Mouse (Mus musculus): ENCODE measurements at regions not wholly inside any gene's neighbourhood (a gene's known extent, or its start where the extent isn't known, plus 50 kb on each side); places are given as distances from the start of the nearest gene placed in this dataset.

DNA sequence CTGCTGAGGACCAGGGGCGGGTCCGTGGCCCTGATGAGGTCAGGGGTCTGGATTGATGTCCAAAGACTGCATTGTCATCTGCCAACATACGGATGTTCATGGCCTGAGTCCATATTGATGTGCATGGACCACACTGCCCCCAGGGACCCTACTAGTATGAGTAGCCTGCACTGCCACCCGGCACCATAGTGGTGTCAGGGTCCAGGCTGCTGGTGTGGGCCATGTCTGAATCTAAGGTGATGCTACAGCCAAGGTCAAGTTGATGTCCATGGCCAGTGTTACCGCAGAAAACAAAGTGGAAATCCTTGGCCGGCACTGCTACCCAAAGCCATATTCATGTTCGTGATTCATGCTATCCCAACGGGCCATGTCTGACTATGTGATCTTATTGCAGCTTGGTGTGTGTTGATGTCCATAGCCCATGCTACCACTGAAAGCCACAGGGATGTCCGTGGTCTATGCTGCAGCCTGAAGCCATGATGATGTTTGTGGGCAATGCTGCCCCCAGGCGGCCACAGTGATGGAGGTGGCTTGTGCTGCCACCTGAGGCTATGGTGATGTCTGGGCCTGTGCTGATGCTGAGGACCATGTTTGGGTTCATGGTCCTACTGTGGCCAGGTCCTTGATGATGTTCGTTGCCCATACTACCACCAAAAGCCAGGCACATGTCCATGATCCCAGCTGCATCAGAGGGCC, 130.5 kb downstream of the Iqub start:
- Histone ChIP-seq H3K9ac (ENCODE audit: insufficient read depth, low read depth, low read length, poor library complexity, severe bottlenecking) (no peak overlapping the region), H3K27ac (ENCODE audit: insufficient read depth, low read depth, low read length, poor library complexity, severe bottlenecking) (no peak overlapping the region), H3K36me3 (ENCODE audit: control insufficient read depth, insufficient read depth, low read length, poor library complexity, severe bottlenecking) (no peaks in the 10 kb centered on the region), H3K9me3 (ENCODE audit: control insufficient read depth, insufficient read depth, low read depth, low read length) (no peaks in the 10 kb centered on the region), H3K4me3 (ENCODE audit: insufficient read depth in 1 of 2, low read depth in 1 of 2, low read length in 2 of 2, poor library complexity in 1 of 2, severe bottlenecking in 1 of 2) (no peak overlapping the region), H3K4me1 (ENCODE audit: control insufficient read depth in 2 of 2, insufficient read depth in 2 of 2, low read length in 2 of 2, poor library complexity in 1 of 2) (no peaks in the 10 kb centered on the region)
- in situ Hi-C loops (cut with MboI; ENCODE audit: low sequenced_read_pairs in 2 of 2, unreplicated experiment in 2 of 2): no loop called here
- no peak for TF ChIP-seq ZNF384 (IDR thresholded peaks at IDR 0.05; ENCODE audit: low read depth, low read length)
- no peak for TF ChIP-seq CHD2 (IDR thresholded peaks at IDR 0.05; ENCODE audit: low read depth, low read length)
- no peak for TF ChIP-seq ZC3H11A (IDR thresholded peaks at IDR 0.05; ENCODE audit: borderline replicate concordance, low read depth, low read length)
- no peak for TF ChIP-seq HCFC1 (IDR thresholded peaks at IDR 0.05; ENCODE audit: borderline replicate concordance, insufficient read depth, low read length)
- DNase-seq (ENCODE audit: low read depth, low spot score): peak; percentile 17

DNA sequence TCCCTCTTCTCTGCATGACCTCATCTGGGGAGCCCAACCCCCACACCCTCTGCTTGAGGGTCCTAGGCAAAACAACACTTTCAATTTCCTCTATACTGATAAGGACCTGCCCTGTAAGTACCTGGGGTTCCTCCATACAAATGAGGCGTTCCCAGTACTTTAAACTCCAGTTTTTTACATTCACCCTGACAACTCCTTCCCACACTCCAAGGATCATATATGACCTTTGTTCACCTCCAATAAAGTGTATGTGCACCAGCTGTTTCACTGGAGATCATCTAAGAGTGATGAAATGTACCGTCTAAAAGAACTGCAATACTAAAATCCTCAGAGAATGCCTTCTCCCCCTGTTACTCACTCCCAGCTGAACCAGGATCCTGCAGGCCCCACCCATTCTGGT, 135.0 kb downstream of the Iqub start:
- TF ChIP-seq HCFC1 (IDR thresholded peaks at IDR 0.05; ENCODE audit: borderline replicate concordance, insufficient read depth, low read length) (no peak), MAFK (IDR thresholded peaks at IDR 0.05; ENCODE audit: insufficient read depth, low read depth, low read length) (no peak), ZC3H11A (IDR thresholded peaks at IDR 0.05; ENCODE audit: borderline replicate concordance, low read depth, low read length) (no peak), CHD2 (IDR thresholded peaks at IDR 0.05; ENCODE audit: low read depth, low read length) (no peak), ZNF384 (IDR thresholded peaks at IDR 0.05; ENCODE audit: low read depth, low read length) (no peak)

DNA sequence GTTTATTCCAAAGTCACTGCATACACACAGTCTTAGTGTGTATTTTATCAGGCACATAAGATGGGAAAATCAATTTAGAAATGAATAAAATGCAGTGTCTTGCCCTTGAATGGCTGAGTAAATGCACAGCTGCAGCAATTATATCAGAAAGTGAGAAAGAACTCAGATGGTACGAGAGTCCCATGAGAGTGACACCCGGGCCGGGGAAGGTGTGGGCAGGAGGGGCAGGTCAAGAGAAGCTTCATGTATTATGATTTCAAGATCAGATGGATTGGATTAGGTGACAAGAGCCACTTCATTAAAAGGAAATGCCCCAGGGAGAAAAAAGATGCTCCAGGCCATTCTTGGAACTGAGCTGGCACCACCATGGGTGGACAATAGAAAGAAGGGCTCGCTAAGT, 138.1 kb downstream of the Iqub start:
- H3K27ac ChIP-seq (ENCODE audit: insufficient read depth, low read depth, low read length, poor library complexity, severe bottlenecking): no peak overlapping the region

More for the DNA sequence above, 135.0 kb downstream of the Iqub start:
- no peaks in the 10 kb centered on the region for H3K4me1 ChIP-seq (ENCODE audit: control insufficient read depth in 2 of 2, insufficient read depth in 2 of 2, low read length in 2 of 2, poor library complexity in 1 of 2)
- H3K4me3 ChIP-seq (ENCODE audit: insufficient read depth in 1 of 2, low read depth in 1 of 2, low read length in 2 of 2, poor library complexity in 1 of 2, severe bottlenecking in 1 of 2): no peak overlapping the region
- H3K36me3 ChIP-seq (ENCODE audit: control insufficient read depth, insufficient read depth, low read length, poor library complexity, severe bottlenecking): no peaks in the 10 kb centered on the region
- in situ Hi-C loops (cut with MboI; ENCODE audit: low sequenced_read_pairs in 2 of 2, unreplicated experiment in 2 of 2): no loop called here
- H3K9me3 ChIP-seq (ENCODE audit: control insufficient read depth, insufficient read depth, low read depth, low read length): no peaks in the 10 kb centered on the region
- no peak overlapping the region for H3K27ac ChIP-seq (ENCODE audit: insufficient read depth, low read depth, low read length, poor library complexity, severe bottlenecking)
- DNase-seq (ENCODE audit: low read depth, low spot score): no peak
- H3K9ac ChIP-seq (ENCODE audit: insufficient read depth, low read depth, low read length, poor library complexity, severe bottlenecking): no peak overlapping the region

DNA sequence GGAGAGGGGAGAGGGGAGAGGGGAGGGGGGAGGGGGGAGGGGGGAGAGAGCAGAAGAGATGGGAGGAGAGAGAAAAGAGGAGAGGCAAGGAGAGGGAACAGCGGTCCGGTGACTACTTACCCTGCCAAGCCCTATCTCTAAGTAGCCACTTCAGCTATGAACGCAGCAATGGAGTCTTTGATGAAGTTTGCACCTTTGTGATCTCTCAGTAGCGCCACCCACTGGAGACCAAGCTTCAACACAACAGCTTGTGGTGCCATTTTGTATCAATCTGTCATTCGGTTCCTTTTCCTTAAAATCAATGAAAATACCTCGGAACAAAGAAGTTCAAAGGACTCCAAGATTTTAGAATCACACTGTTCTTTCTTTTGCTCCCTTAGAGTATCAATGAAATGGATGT, 141.7 kb downstream of the Iqub start:
- Histone ChIP-seq H3K4me1 (ENCODE audit: control insufficient read depth in 2 of 2, insufficient read depth in 2 of 2, low read length in 2 of 2, poor library complexity in 1 of 2) (no peaks in the 10 kb centered on the region), H3K36me3 (ENCODE audit: control insufficient read depth, insufficient read depth, low read length, poor library complexity, severe bottlenecking) (no peaks in the 10 kb centered on the region), H3K27ac (ENCODE audit: insufficient read depth, low read depth, low read length, poor library complexity, severe bottlenecking) (no peak overlapping the region), H3K9ac (ENCODE audit: insufficient read depth, low read depth, low read length, poor library complexity, severe bottlenecking) (no peak overlapping the region), H3K9me3 (ENCODE audit: control insufficient read depth, insufficient read depth, low read depth, low read length) (no peaks in the 10 kb centered on the region), H3K4me3 (ENCODE audit: insufficient read depth in 1 of 2, low read depth in 1 of 2, low read length in 2 of 2, poor library complexity in 1 of 2, severe bottlenecking in 1 of 2) (no peak overlapping the region)
- in situ Hi-C loops (cut with MboI; ENCODE audit: low sequenced_read_pairs in 2 of 2, unreplicated experiment in 2 of 2): no loop called here
- DNase-seq (ENCODE audit: low read depth, low spot score): peak; percentile 24
- no peak for TF ChIP-seq ZNF384 (IDR thresholded peaks at IDR 0.05; ENCODE audit: low read depth, low read length)
- TF ChIP-seq ZC3H11A (IDR thresholded peaks at IDR 0.05; ENCODE audit: borderline replicate concordance, low read depth, low read length): no peak
- no peak for TF ChIP-seq CHD2 (IDR thresholded peaks at IDR 0.05; ENCODE audit: low read depth, low read length)
- no peak for TF ChIP-seq MAFK (IDR thresholded peaks at IDR 0.05; ENCODE audit: insufficient read depth, low read depth, low read length)
- no peak for TF ChIP-seq HCFC1 (IDR thresholded peaks at IDR 0.05; ENCODE audit: borderline replicate concordance, insufficient read depth, low read length)

More for the DNA sequence above, 138.1 kb downstream of the Iqub start:
- Histone ChIP-seq H3K4me1 (ENCODE audit: control insufficient read depth in 2 of 2, insufficient read depth in 2 of 2, low read length in 2 of 2, poor library complexity in 1 of 2) (no peaks in the 10 kb centered on the region), H3K36me3 (ENCODE audit: control insufficient read depth, insufficient read depth, low read length, poor library complexity, severe bottlenecking) (no peaks in the 10 kb centered on the region), H3K9me3 (ENCODE audit: control insufficient read depth, insufficient read depth, low read depth, low read length) (no peaks in the 10 kb centered on the region), H3K4me3 (ENCODE audit: insufficient read depth in 1 of 2, low read depth in 1 of 2, low read length in 2 of 2, poor library complexity in 1 of 2, severe bottlenecking in 1 of 2) (no peak overlapping the region), H3K9ac (ENCODE audit: insufficient read depth, low read depth, low read length, poor library complexity, severe bottlenecking) (no peak overlapping the region)
- no peak for DNase-seq (ENCODE audit: low read depth, low spot score)
- TF ChIP-seq ZNF384 (IDR thresholded peaks at IDR 0.05; ENCODE audit: low read depth, low read length): no peak
- TF ChIP-seq MAFK (IDR thresholded peaks at IDR 0.05; ENCODE audit: insufficient read depth, low read depth, low read length): no peak
- no peak for TF ChIP-seq HCFC1 (IDR thresholded peaks at IDR 0.05; ENCODE audit: borderline replicate concordance, insufficient read depth, low read length)
- TF ChIP-seq CHD2 (IDR thresholded peaks at IDR 0.05; ENCODE audit: low read depth, low read length): no peak
- TF ChIP-seq ZC3H11A (IDR thresholded peaks at IDR 0.05; ENCODE audit: borderline replicate concordance, low read depth, low read length): no peak
- in situ Hi-C loops (cut with MboI; ENCODE audit: low sequenced_read_pairs in 2 of 2, unreplicated experiment in 2 of 2): no loop called here
